Mouse (Mus musculus) Patski (cell line): Measurements from ENCODE around the gene Hdgfl3. TPM values are rescaled to one million over a fixed set of nuclear protein-coding genes. Genes with fewer than 3 reads are reported as not detected.

Source experiments
- ATAC-seq: fragments of 100-300 bp; one replicate; pipeline ENCODE4 v1.8.0; 2021
- CTCF ChIA-PET: fragments of 350-600 bp; sonication (Branson Sonifier 250); formaldehyde crosslinking; loops from one replicate; lab custom pipeline; 2022; ENCODE audit warnings: inconsistent platforms; lab: Charles Lee
- POLR2A ChIA-PET: fragments of 350-600 bp; sonication (Branson Sonifier 250); formaldehyde crosslinking; loops from one replicate; lab custom pipeline; 2022; ENCODE audit warnings: antibody characterized with exemption, inconsistent platforms; lab: Charles Lee
- DNase-seq: peaks from one replicate; pipeline ENCODE4 v3.0.0-alpha.2; 2011; ENCODE audit warnings: low read depth, low spot score
- H3K27me3 ChIP-seq: fragments of 371-371 bp; one replicate; pipeline ENCODE4 v1.5.1; 2021
- CTCF ChIP-seq: fragments of 100-300 bp; IDR thresholded peaks from one replicate; pipeline ENCODE4 v1.5.1; 2021
- in situ Hi-C: fragments of 300-500 bp; cut with MboI; formaldehyde crosslinking; loops from 3 replicates; pipeline ENCODE4 v1.11.1; 2018; ENCODE audit warnings: low pct_unique_long_range_greater_than_20kb, mixed read lengths
- polyA plus RNA-seq: library from polyadenylated mRNA; unstranded; gene quantifications from one replicate; pipeline ENCODE4 v1.2.3, GENCODE M21; 2021

Hdgfl3 gene
- polyA plus RNA-seq, 1 experiment from 2014 or later = 19.5 TPM

- CTCF ChIA-PET = no interaction called here
- TF ChIP-seq CTCF = no peak
- no peaks in the 10 kb centered on the region for H3K27me3 ChIP-seq
- ATAC-seq (no peak), DNase-seq (no peak)
- POLR2A ChIA-PET = no interaction called here
- in situ Hi-C loops = loop anchor here (10.0 kb wide), 1 partner anchor 264 kb away; no protein-coding TSS in a partner anchor
Observed at GRCm38 (mm10) chr7:81860996-81861395, 73.3 kb downstream of the Hdgfl3 start.

- DNase-seq (no peak), ATAC-seq (no peak)
- no peak for TF ChIP-seq CTCF
- in situ Hi-C loops = loop anchor here (10.0 kb wide), 1 partner anchor 265 kb away; no protein-coding TSS in a partner anchor
- no peaks in the 10 kb centered on the region for H3K27me3 ChIP-seq
- ChIA-PET POLR2A (no interaction called here), CTCF (no interaction called here)
Observed at GRCm38 (mm10) chr7:81860071-81860470, 74.2 kb downstream of the Hdgfl3 start.

GRCm38 (mm10) chr7:81858968-81859721 is 75.1 kb downstream of the Hdgfl3 start, which contains the start of gene Tm6sf1:
TSS of gene Tm6sf1 (plus strand) at chr7:81859001.
- in situ Hi-C loops = no loop called here
- peak; percentile 66 for ATAC-seq
- TF ChIP-seq CTCF = no peak
- DNase-seq = no peak
- ChIA-PET POLR2A (no interaction called here), CTCF (interaction anchor here (1.2 kb wide), 1 partner anchor 12 kb away, joined by 3 read pairs; no protein-coding TSS in a partner anchor)
- H3K27me3 ChIP-seq = no peaks in the 10 kb centered on the region

- ChIA-PET CTCF (interaction anchor here (1.2 kb wide), 1 partner anchor 12 kb away, joined by 3 read pairs; no protein-coding TSS in a partner anchor), POLR2A (no interaction called here)
- no peak for TF ChIP-seq CTCF
- in situ Hi-C loops = no loop called here
- ATAC-seq (no peak), DNase-seq (no peak)
- no peaks in the 10 kb centered on the region for H3K27me3 ChIP-seq
Observed at GRCm38 (mm10) chr7:81858236-81858635, 76.0 kb downstream of the Hdgfl3 start.

GRCm38 (mm10) chr7:81856221-81856620 is 78.1 kb downstream of the Hdgfl3 start:
- in situ Hi-C loops = no loop called here
- ATAC-seq = no peak
- TF ChIP-seq CTCF = no peak
- no peak for DNase-seq
- ChIA-PET POLR2A (no interaction called here), CTCF (no interaction called here)
- H3K27me3 ChIP-seq = no peaks in the 10 kb centered on the region

DNA sequence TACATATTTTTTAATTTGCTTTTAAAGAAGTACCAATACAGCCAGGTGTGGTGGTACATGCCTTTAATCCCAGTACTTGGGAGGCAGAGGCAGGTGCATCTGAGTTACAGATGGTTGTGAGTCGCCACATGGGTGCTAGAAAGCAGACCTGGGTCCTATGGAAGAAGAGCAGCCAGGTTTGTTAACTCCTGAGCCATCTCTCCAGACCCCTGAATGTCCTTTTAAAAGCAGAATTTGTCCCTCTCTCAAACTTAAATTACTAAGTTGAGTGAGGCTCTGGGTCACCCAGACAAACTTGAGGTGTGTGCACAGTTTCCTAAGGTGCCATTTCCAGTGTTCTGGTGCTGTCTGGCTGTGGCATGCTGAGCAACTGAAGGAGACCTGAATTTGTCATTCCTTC is 78.6 kb downstream of the Hdgfl3 start, which contains the start of gene Gm10160:
Gm10160 (minus strand) TSS at position 101 of the 400 bp plus-strand sequence.
- DNase-seq = no peak
- no peaks in the 10 kb centered on the region for H3K27me3 ChIP-seq
- in situ Hi-C loops = no loop called here
- ATAC-seq = no peak
- ChIA-PET CTCF (no interaction called here), POLR2A (no interaction called here)
- TF ChIP-seq CTCF = no peak

- CTCF ChIA-PET = interaction anchor here (0.9 kb wide), 1 partner anchor 29 kb away, joined by 3 read pairs; no protein-coding TSS in a partner anchor
- in situ Hi-C loops = no loop called here
- TF ChIP-seq CTCF = no peak
- H3K27me3 ChIP-seq = no peaks in the 10 kb centered on the region
- ATAC-seq (no peak), DNase-seq (no peak)
- POLR2A ChIA-PET = no interaction called here
Observed at GRCm38 (mm10) chr7:81854568-81855307, 79.5 kb downstream of the Hdgfl3 start.

DNA sequence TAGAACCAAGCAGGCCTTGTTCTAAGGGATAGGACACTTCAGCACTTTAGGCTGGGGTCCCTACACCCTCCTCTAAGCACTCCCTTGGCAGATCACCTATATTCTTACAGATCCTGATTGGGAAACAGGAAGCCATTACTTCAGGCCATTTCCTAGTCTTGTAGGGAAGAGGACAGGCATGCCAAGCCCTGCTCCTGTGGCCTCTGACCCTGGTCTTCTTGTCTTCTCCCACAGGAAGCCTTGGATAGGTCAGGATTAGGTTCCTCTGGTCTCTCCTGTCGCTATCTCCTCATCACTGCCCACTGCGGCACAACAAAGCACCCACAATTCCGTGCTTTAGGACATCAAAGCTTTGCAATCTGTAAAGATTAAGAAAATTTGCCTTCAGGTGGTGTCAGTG is 82.6 kb downstream of the Hdgfl3 start:
- POLR2A ChIA-PET = interaction anchor here (1.5 kb wide), 1 partner anchor 21 kb away, joined by 4 read pairs; no protein-coding TSS in a partner anchor
- TF ChIP-seq CTCF = no peak
- CTCF ChIA-PET = interaction anchor here (0.9 kb wide), 1 partner anchor 16 kb away, joined by 4 read pairs; no protein-coding TSS in a partner anchor
- ATAC-seq (no peak), DNase-seq (no peak)
- in situ Hi-C loops = no loop called here
- H3K27me3 ChIP-seq = no peaks in the 10 kb centered on the region

- in situ Hi-C loops = no loop called here
- CTCF ChIA-PET = no interaction called here
- DNase-seq = no peak
- POLR2A ChIA-PET = no interaction called here
- H3K27me3 ChIP-seq = no peaks in the 10 kb centered on the region
- TF ChIP-seq CTCF = no peak
- no peak for ATAC-seq
Observed at GRCm38 (mm10) chr7:81850171-81850570, 84.1 kb downstream of the Hdgfl3 start.

DNA sequence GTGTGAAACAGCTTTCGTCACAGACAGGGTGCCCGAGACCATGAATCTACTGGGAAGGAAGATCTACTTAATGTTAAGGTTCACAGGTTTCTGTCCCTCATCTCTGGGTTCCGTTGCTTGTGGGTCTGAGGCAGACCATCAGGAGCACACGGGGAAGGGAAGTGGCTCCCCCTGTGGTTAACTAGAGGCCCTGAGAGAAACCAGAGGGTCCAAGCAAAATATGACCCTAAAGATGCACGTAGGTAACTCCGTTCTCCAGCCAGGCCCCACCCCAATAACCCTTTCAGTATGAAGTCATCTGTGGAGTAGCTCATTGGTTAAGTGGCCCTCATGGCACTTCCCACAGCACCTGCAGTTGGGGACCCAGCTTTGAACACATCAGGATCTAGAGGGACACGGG is 84.6 kb downstream of the Hdgfl3 start:
- no peaks in the 10 kb centered on the region for H3K27me3 ChIP-seq
- no peak for ATAC-seq
- in situ Hi-C loops = no loop called here
- ChIA-PET CTCF (no interaction called here), POLR2A (no interaction called here)
- no peak for DNase-seq
- TF ChIP-seq CTCF = no peak
